Mouse (Mus musculus): Measurements from ENCODE around the gene Sult5a1.

Sult5a1 gene

DNA sequence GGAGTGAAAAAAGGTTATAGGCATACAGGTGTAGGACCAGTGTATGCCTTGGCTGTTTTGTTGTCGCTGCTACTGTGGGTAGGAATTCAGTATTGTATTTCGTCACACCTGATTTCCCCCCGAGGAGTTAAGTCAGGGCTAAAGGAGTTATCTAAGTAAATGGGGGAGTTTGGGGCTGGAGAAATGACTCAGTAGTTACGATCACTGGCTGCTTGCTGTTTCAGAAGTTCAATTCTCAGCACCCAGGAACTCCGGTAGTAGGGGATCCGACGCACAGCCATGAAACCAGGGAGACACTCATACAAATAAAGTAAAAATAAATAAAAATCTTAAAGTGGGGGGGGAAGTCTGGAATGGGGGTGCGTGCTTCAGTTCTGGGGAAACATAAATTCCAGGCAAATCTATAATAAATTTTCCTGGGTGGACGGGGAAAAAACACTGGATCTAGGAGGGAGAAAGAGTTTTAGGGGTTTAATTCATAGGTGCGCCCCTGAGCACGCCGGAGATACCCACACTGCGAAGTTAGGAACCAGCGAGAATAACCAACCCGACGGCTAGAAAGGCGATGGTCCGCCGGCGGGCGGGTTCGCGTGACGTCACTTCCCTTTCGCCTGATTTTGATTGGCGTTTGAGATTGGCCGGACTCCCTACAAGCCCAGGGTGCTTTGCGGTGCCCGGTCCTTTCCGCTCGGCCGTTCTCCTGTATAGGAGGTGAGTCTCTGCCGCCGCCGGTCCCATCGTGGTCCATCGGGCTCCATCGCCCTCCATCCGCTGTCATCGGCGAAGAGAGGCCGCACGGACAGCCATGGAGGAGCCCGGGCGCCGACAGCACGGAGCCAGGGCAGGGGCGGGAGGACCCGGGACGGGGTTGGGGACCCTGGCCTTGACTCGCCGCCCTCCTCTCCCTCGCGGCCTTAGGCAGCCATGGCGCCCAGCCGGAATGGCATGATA lies 56.1 kb downstream of the Sult5a1 start, which contains the start of gene Rpl13:
TSS of gene Rpl13 (plus strand) at position 616 of the 951 bp plus-strand sequence.
- DNase-seq (ENCODE audit: extremely low spot score, low spot score): peak; percentile 98

- no peak for DNase-seq (ENCODE audit: extremely low spot score, low spot score)
Measured at GRCm38 (mm10) chr8:123101244-123101643, 56.9 kb downstream of the Sult5a1 start.

DNA sequence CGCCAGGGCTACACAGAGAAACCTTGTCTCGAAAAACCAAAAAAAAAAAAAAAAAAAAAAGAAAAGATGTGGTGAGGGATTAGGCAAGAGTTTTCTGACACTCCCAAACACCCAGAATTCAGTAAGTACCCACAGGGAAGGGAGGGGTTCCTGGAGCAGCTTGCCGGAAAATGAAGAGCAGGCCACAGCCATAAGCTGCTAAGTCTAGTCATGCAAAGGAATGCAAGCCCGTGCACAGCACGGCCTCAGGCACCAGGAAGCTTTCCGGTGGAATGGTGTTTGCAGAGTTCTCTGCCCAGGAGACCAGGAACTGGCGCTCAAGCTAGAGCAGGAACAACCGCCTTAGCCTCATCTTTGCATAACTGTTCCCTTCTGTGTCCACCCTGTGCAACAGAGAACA lies 57.8 kb downstream of the Sult5a1 start:
- no peak for DNase-seq (ENCODE audit: extremely low spot score, low spot score)

DNA sequence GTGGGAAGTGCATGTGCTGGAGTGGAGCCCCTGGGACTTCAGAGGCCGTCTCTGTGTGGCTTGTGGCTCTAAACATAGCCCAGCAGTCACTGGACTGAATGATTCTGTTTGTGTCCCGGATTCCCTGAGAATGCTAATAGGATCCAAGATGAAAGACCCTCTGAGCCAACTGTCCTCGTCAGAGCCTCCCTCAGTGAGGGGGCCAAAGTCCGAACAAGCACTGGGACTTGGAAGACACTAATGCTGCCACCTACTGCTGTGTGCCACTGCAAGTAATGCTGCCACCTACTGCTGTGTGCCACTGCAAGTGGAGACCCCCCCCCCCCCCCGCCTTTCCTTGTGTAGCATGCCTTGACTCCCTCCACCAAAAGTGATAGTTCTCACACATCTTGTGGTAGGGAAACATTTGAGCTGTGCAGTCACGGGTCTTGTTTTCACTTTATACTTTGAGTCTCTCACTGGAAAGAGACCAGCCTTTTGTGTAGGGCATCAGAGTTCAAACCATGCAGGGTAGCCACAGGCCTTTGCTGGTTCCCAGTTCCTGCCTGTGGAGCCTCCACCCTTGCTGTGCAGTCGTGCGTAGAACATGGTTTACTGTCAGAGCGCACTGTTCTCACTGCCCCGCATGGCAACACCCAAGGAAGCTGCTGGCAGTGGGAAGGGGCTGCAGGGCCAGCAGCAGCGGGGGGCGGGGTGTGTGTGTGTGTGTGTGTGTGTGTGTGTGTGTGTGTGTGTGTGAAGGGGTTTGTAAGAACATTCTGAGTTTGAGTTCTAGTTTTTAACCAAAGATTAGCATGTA lies 60.1 kb downstream of the Sult5a1 start:
- no peak for DNase-seq (ENCODE audit: extremely low spot score, low spot score)

- DNase-seq (ENCODE audit: extremely low spot score, low spot score): no peak
Measured at GRCm38 (mm10) chr8:123097216-123097615, 60.9 kb downstream of the Sult5a1 start.
